Mouse (Mus musculus): ENCODE measurements around the gene Mrpl14.

GRCm38 (mm10) chr17:45736311-45737077 is 50.4 kb downstream of the Mrpl14 start:
- no peak for TF ChIP-seq CTCF (IDR thresholded peaks at IDR 0.05; ENCODE audit: low read depth, low read length)
- no peak for TF ChIP-seq POLR2AphosphoS5 (IDR thresholded peaks at IDR 0.05; ENCODE audit: insufficient replicate concordance, low read depth, low read length)
